ENCODE assay signal across 10 mouse cellular contexts in genomic region chr9:107297658-107298057, GRCm38 (mm10). TPM values are rescaled to one million over a fixed set of nuclear protein-coding genes. Genes with fewer than 3 reads are reported as not detected.
A peak's percentile ranks its signal among the peaks of the same experiment; 100 is the strongest.
DNase-seq lines count a peak whose midpoint lies in the region; ATAC-seq and TF ChIP-seq lines count a peak whose summit lies in the region.
"Had no signal": no experiment of that assay in that cellular context is flagged by ENCODE, and none has a peak within 500 bp of the region (broad histone marks: within the 10 kb centered on the region; RNA-seq: fewer than 3 reads in every experiment).

No protein-coding gene starts in this region.

- H3K4me2 ChIP-seq in hindbrain, postnatal 0 days (ENCODE audit: low read depth, low read length) = peak overlapping the region; percentile 72
- H3K4me2 ChIP-seq in midbrain, embryonic 14.5 days (ENCODE audit: low read length) = peak overlapping the region; percentile 95

- no peak overlapping the region for H3K9ac ChIP-seq in hindbrain, postnatal 0 days (replicated peaks; ENCODE audit: low read length)
- H3K9ac ChIP-seq in midbrain, embryonic 14.5 days (replicated peaks; ENCODE audit: low read length) = 0 out of 2 replicates have a peak overlapping the region, but pooled peaks have one; percentile 66

- no peaks in the 10 kb centered on the region for H3K9me3 ChIP-seq in embryonic facial prominence, embryonic 10.5 days
- no peaks in the 10 kb centered on the region for H3K9me3 ChIP-seq in hindbrain, postnatal 0 days (ENCODE audit: low read length)
- H3K9me3 ChIP-seq in midbrain, embryonic 14.5 days (ENCODE audit: control insufficient read depth, low read length) = no peaks in the 10 kb centered on the region

- peaks cover 30% of the 10 kb centered on the region for H3K4me1 ChIP-seq in kidney, adult 2 months (ENCODE audit: control insufficient read depth, insufficient read depth, low read length)
- peaks cover 35% of the 10 kb centered on the region for H3K4me1 ChIP-seq in embryonic facial prominence, embryonic 10.5 days
- no peaks in the 10 kb centered on the region; the same call in 1 of the 2 replicates for H3K4me1 ChIP-seq in hindbrain, postnatal 0 days (ENCODE audit: insufficient read depth, low read length)
- H3K4me1 ChIP-seq in midbrain, embryonic 14.5 days (ENCODE audit: control insufficient read depth, insufficient read depth, low read length) = peaks cover 13% of the 10 kb centered on the region

- TF ChIP-seq POLR2A in kidney, adult 2 months (IDR thresholded peaks at IDR 0.05; ENCODE audit: low read depth, low read length) = no peak

- WGBS in kidney, adult 2 months = 25% methylated on average over 4 of the region's 4 CpGs
- WGBS in embryonic facial prominence, embryonic 10.5 days = 92% methylated on average over 4 of the region's 4 CpGs
- 85% methylated on average over 4 of the region's 4 CpGs for WGBS in hindbrain, postnatal 0 days
- WGBS in midbrain, embryonic 14.5 days = 86% methylated on average over 4 of the region's 4 CpGs

- no peak for ATAC-seq in hindbrain, postnatal 0 days
- ATAC-seq in midbrain, embryonic 14.5 days (ENCODE audit: low FRiP score, low TSS enrichment) = no peak
- no peak for ATAC-seq in frontal cortex, adult (ENCODE audit: low TSS enrichment)

- no peaks in the 10 kb centered on the region for H3K27me3 ChIP-seq in kidney, adult 2 months (replicated peaks; ENCODE audit: control insufficient read depth, insufficient read depth, low read length)
- H3K27me3 ChIP-seq in embryonic facial prominence, embryonic 10.5 days (replicated peaks; ENCODE audit: low read depth, poor library complexity, severe bottlenecking) = peaks cover 29% of the 10 kb centered on the region
- no peaks in the 10 kb centered on the region for H3K27me3 ChIP-seq in hindbrain, postnatal 0 days (ENCODE audit: insufficient read depth, low read length)
- no peaks in the 10 kb centered on the region for H3K27me3 ChIP-seq in midbrain, embryonic 14.5 days (ENCODE audit: control insufficient read depth, insufficient read depth, low read length)

- TF ChIP-seq CTCF in kidney, adult 2 months (conservative IDR thresholded peaks at IDR 0.05; ENCODE audit: insufficient read depth, insufficient read length, low read depth, low read length) = no peak
- no peak for TF ChIP-seq CTCF in hindbrain, postnatal 0 days (IDR thresholded peaks at IDR 0.05; ENCODE audit: low read depth)

- peak; percentile 66 for DNase-seq in kidney, adult 2 months
- DNase-seq in kidney, postnatal 4 days = no peak
- no peak for DNase-seq in embryonic facial prominence, embryonic 10.5 days (ENCODE audit: low spot score)
- no peak for DNase-seq in hindbrain, postnatal 0 days (ENCODE audit: low spot score)
- no peak for DNase-seq in midbrain, embryonic 14.5 days
- no peak for DNase-seq in B cell, adult 2 months
- DNase-seq in ovary, postnatal 10 days (ENCODE audit: low spot score) = no peak
- DNase-seq: embryo, embryonic 11 days had no signal

- peaks cover 7% of the 10 kb centered on the region for H3K36me3 ChIP-seq in kidney, adult 2 months (ENCODE audit: control insufficient read depth, insufficient read depth, low read length)
- peaks cover 21% of the 10 kb centered on the region for H3K36me3 ChIP-seq in embryonic facial prominence, embryonic 10.5 days (replicated peaks)
- H3K36me3 ChIP-seq in hindbrain, postnatal 0 days (ENCODE audit: insufficient read depth, low read length) = peaks cover 13% of the 10 kb centered on the region
- peaks cover 18% of the 10 kb centered on the region for H3K36me3 ChIP-seq in midbrain, embryonic 14.5 days (ENCODE audit: control insufficient read depth, insufficient read depth, low read length)

- H3K27ac ChIP-seq in kidney, adult 2 months (ENCODE audit: insufficient read depth, low read depth, low read length) = peak overlapping the region; percentile 94
- no peak overlapping the region for H3K27ac ChIP-seq in embryonic facial prominence, embryonic 10.5 days (replicated peaks)
- H3K27ac ChIP-seq in hindbrain, postnatal 0 days = no peak overlapping the region
- no peak overlapping the region for H3K27ac ChIP-seq in midbrain, embryonic 14.5 days (replicated peaks; ENCODE audit: low read depth, low read length)
- H3K27ac ChIP-seq: macrophage had no signal

- peak overlapping the region; percentile 77 for H3K4me3 ChIP-seq in kidney, adult 2 months (ENCODE audit: insufficient read depth, low read depth, low read length)
- H3K4me3 ChIP-seq in embryonic facial prominence, embryonic 10.5 days = peak overlapping the region; percentile 68
- H3K4me3 ChIP-seq in hindbrain, postnatal 0 days (ENCODE audit: low read length) = peak overlapping the region; percentile 76
- H3K4me3 ChIP-seq in midbrain, embryonic 14.5 days (replicated peaks; ENCODE audit: low read depth, low read length) = peak overlapping the region; percentile 71

RNA-seq across cellular contexts. Expression of gene Cish, which starts 1.8 kb away (rescaled TPM):
- 49.7 and 69.1 TPM in 2 replicates for polyA plus RNA-seq in kidney, adult 2 months (2012; rRNA removed)
- polyA plus RNA-seq in embryonic facial prominence, embryonic 10.5 days (2016; fragmentation: Nextera tagmentation; extraction: Ambion mirVana) = 6.7 and 7.2 TPM in 2 replicates
- 2.8 and 5.3 TPM in 2 replicates for total RNA-seq in hindbrain, postnatal 0 days (2014; rRNA removed)
- 8.6 and 8.8 TPM in 2 replicates for polyA plus RNA-seq in hindbrain, postnatal 0 days (2015; fragmentation: Nextera tagmentation; extraction: Ambion mirVana)
- polyA plus RNA-seq in midbrain, embryonic 14.5 days (2014; fragmentation: Nextera tagmentation; extraction: Ambion mirVana) = 5.0 and 5.5 TPM in 2 replicates

RNA-seq across cellular contexts. Expression of gene Mapkapk3, which starts 8.0 kb away (rescaled TPM):
- polyA plus RNA-seq in kidney, adult 2 months (2012; rRNA removed) = 24.3 and 25.7 TPM in 2 replicates
- polyA plus RNA-seq in embryonic facial prominence, embryonic 10.5 days (2016; fragmentation: Nextera tagmentation; extraction: Ambion mirVana) = 4.9 and 5.1 TPM in 2 replicates
- 3.5 and 3.8 TPM in 2 replicates for total RNA-seq in hindbrain, postnatal 0 days (2014; rRNA removed)
- 2.6 and 3.0 TPM in 2 replicates for polyA plus RNA-seq in hindbrain, postnatal 0 days (2015; fragmentation: Nextera tagmentation; extraction: Ambion mirVana)
- 1.5 and 1.8 TPM in 2 replicates for polyA plus RNA-seq in midbrain, embryonic 14.5 days (2014; fragmentation: Nextera tagmentation; extraction: Ambion mirVana)

RNA-seq across cellular contexts. Expression of gene Hemk1, which starts 40.5 kb away (rescaled TPM):
- 35.0 and 42.1 TPM in 2 replicates for polyA plus RNA-seq in kidney, adult 2 months (2012; rRNA removed)
- polyA plus RNA-seq in embryonic facial prominence, embryonic 10.5 days (2016; fragmentation: Nextera tagmentation; extraction: Ambion mirVana) = 10.7 and 11.6 TPM in 2 replicates
- total RNA-seq in hindbrain, postnatal 0 days (2014; rRNA removed) = 14.8 and 18.1 TPM in 2 replicates
- polyA plus RNA-seq in hindbrain, postnatal 0 days (2015; fragmentation: Nextera tagmentation; extraction: Ambion mirVana) = 13.6 and 16.4 TPM in 2 replicates
- 20.9 and 21.7 TPM in 2 replicates for polyA plus RNA-seq in midbrain, embryonic 14.5 days (2014; fragmentation: Nextera tagmentation; extraction: Ambion mirVana)

RNA-seq across cellular contexts. Expression of gene 6430571L13Rik, which starts 42.7 kb away (rescaled TPM):
- 6.1 and 7.4 TPM in 2 replicates for polyA plus RNA-seq in kidney, adult 2 months (2012; rRNA removed)
- polyA plus RNA-seq in embryonic facial prominence, embryonic 10.5 days (2016; fragmentation: Nextera tagmentation; extraction: Ambion mirVana) = 0.83 and 0.95 TPM in 2 replicates
- 12.5 and 27.7 TPM in 2 replicates for total RNA-seq in hindbrain, postnatal 0 days (2014; rRNA removed)
- 10.9 and 11.2 TPM in 2 replicates for polyA plus RNA-seq in hindbrain, postnatal 0 days (2015; fragmentation: Nextera tagmentation; extraction: Ambion mirVana)
- polyA plus RNA-seq in midbrain, embryonic 14.5 days (2014; fragmentation: Nextera tagmentation; extraction: Ambion mirVana) = 4.1 and 6.3 TPM in 2 replicates
- polyA plus RNA-seq: macrophage had no signal
